Mouse (Mus musculus): Measurements from ENCODE around the gene Hist2h2ac.
"Not testable (repeated sequence)": the region's sequence is repeated elsewhere in the genome, so short reads cannot be mapped to it uniquely, and the experiment has no call there.

Hist2h2ac gene

GRCm38 (mm10) chr3:96180727-96181477 is 39.8 kb downstream of the Hist2h2ac start, which contains the start of gene Sv2a:
TSS of gene Sv2a (plus strand) at chr3:96181151.
- DNase-seq (ENCODE audit: low spot score) = peak; percentile 8

GRCm38 (mm10) chr3:96179531-96179930 is 41.1 kb downstream of the Hist2h2ac start:
- DNase-seq (ENCODE audit: low spot score) = no peak

- DNase-seq (ENCODE audit: low spot score) = no peak
Measured at GRCm38 (mm10) chr3:96178902-96179301, 41.8 kb downstream of the Hist2h2ac start.

GRCm38 (mm10) chr3:96178427-96178826 is 42.3 kb downstream of the Hist2h2ac start:
- DNase-seq (ENCODE audit: low spot score) = no peak

- DNase-seq (ENCODE audit: low spot score) = no peak
Measured at GRCm38 (mm10) chr3:96175251-96175650, 45.4 kb downstream of the Hist2h2ac start.

DNA sequence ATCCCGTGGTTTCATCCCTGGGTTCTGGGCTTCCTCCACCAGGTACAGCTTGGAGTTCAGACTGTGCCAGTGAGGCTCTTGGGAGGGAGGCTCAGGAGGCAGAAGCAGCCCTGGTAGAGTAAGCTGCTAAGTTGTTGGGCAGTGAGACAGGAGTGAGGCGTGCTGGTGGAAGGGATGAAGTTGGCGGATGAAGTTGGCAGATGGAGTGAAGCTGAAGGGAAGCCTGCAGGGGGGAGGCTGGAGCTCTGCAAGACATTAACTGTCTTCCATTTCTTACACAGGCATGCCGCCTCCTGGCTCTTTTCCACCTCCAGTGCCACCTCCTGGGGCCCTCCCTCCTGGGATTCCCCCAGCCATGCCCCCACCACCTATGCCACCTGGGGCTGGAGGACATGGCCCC is 46.6 kb downstream of the Hist2h2ac start:
- DNase-seq (ENCODE audit: low spot score) = not testable (repeated sequence)

- DNase-seq (ENCODE audit: low spot score) = no peak
Measured at GRCm38 (mm10) chr3:96173185-96173584, 47.5 kb downstream of the Hist2h2ac start.

DNA sequence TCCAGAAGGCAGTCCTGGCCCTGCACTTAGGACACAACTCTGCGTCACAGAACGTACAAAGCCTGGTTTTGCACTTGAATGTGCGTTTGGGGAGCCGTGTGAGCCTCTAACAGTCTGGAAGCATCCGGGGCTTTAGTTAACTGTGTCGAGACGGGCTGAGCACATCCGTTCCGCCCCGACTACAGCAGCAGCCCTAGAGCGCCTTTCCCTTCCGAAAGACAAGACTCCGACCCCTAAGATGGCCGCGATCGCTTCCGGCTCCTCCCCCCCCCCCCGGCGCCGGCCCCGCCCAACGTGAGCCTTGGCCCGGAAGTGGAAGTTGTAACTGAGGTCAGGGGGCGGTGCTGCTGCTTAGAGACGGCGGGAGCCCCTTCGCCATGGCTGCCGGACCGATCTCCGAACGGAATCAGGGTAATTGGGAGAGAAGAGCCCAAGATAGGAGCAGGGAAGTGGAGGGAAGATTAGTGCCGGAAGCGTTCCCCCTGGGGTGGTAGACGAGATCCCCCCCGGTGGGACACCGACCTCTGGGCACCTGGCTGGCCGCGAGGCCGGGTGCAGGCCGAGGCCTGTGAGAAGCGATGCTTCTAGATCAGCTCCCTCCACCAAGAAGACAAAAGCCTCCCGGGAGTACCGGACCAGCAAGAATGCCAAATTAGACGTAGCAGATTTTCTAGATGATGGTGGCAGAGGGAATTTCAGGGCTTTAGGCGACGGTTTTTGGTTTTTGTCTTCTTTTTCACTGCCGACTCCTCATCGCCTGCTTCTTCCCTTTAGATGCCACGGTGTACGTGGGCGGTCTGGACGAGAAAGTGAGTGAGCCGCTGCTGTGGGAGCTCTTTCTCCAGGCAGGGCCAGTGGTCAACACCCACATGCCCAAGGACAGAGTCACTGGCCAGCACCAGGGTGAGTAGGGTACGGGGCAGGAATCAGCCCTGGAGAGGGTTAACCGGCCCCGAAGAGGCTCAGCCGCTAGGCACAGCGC is 48.2 kb downstream of the Hist2h2ac start, which contains the start of gene Sf3b4:
Gene Sf3b4, plus strand, starts transcription at position 136 of the 982 bp plus-strand sequence.
- peak; percentile 73 for DNase-seq (ENCODE audit: low spot score)

- DNase-seq (ENCODE audit: low spot score) = no peak
Measured at GRCm38 (mm10) chr3:96171583-96172196, 49.0 kb downstream of the Hist2h2ac start.

- DNase-seq (ENCODE audit: low spot score) = no peak
Measured at GRCm38 (mm10) chr3:96170976-96171545, 49.6 kb downstream of the Hist2h2ac start.
